Mouse (Mus musculus) layer of hippocampus, adult 9-10 months (tissue): ENCODE measurements around the gene Lrrc27.

Experiments used
- DNase-seq: peaks from one replicate; pipeline ENCODE4 v3.0.0; 2022; ENCODE audit warnings: low spot score

Gene Lrrc27

DNA sequence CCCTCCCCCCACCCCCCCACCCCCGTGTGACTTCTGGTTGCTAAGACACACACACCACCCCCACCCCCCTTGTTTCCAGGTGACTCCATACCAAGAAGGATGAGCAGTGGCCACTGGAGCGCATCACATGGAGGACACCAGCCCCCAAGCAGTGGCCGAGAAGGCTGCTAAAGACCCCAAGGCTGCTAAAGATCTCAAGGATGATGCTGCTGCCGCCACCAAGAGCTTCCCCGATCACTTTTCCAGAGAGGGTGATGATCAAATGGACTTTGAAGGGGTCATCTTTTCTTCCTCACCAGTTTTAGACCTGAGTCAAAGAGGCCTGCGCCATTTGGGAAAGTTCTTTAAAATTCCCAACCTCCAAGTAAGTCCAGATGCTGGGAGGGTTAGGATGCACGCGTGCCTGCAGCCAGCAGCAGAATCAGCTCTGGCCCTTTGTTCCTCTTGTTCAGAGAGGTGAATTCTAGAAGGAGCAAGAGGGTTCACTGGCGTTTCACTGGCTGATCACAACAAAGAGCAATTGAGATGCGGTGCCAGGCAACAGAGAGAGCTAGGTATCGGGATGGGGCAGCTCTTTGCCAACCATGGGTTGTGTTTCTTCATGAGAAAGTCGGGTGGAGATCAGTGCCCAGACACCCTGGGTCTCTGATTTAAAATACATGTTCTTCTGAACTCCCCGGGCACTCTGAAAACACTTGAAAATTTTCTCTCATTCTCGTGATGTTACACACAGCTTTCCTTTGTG is 2.0 kb downstream of the Lrrc27 start:
- no peak for DNase-seq

DNA sequence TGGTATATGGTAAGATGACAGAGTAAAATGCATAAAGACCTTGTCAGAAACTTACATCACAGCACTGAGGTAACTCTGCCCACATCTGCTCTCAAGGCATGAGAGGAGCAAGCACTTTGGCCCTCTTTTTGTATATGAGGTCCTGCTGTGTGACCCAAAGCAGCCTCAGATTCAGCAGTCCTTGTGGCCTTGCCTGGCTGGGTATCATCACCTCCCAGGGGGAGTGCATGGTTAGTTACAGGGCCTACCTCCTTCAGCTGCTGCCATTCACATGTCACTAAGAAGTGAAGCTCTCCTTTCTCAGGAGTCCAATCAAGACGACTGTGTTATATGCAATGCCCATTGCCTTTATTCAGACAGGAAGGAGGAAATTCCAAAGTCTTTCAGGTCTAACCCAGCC is 2.7 kb downstream of the Lrrc27 start:
- DNase-seq: no peak

DNA sequence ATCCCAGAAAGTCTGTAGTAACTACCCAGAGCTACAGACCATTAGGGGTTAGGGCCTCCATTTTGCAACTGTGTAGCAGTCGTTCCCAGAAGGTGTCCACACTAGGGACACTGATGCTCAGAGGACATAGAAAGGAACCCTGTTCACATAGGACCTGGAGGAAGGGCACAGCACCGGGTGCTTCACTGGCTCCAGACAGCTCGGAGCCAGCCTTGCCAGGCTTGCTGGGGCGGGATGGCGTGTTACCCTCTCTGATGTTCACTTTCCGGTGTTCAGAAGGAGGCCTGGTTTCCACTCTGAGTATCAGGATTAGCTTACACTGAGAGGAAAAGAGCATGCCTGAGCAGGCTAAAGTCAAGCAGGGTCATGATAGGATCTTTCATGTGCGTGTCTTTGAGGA is 3.2 kb downstream of the Lrrc27 start:
- DNase-seq: no peak

DNA sequence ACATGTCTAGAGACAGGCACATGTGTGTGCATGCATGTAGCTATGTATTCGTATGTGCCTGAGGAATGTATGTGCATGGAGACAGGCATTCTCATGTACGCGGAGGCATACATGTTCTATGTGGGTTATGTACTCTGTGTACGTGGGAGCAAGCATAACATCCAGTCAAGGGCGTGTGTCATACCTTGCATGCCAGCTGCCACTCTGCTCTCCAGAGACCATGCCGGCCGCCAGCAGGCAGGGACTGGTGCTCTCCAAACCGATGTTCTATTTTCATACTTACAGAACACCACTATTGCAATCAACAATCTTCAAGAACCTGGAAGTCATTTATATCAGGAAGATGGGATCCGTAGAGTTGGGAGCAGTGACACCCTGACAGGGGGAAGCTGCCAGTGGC is 3.7 kb downstream of the Lrrc27 start:
- DNase-seq: no peak

DNA sequence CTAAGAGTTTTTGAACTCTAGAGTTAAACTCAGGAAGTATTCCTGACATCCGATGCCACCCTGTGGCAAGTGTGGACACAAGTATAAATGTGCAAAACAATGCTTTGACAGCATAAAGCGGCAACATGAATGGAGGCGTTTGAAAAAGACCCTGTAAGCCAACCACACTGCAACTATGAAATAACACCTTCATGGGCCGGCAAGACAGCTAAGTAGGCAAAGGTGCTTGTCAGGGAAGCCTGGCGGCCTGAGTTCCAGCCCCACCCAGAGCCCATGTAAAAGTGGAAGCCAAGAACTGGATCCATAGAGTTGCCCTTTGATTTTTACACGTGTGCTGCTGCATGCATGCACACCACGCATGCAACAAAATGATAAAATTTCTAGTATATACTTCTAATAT is 4.3 kb downstream of the Lrrc27 start:
- DNase-seq: no peak

DNA sequence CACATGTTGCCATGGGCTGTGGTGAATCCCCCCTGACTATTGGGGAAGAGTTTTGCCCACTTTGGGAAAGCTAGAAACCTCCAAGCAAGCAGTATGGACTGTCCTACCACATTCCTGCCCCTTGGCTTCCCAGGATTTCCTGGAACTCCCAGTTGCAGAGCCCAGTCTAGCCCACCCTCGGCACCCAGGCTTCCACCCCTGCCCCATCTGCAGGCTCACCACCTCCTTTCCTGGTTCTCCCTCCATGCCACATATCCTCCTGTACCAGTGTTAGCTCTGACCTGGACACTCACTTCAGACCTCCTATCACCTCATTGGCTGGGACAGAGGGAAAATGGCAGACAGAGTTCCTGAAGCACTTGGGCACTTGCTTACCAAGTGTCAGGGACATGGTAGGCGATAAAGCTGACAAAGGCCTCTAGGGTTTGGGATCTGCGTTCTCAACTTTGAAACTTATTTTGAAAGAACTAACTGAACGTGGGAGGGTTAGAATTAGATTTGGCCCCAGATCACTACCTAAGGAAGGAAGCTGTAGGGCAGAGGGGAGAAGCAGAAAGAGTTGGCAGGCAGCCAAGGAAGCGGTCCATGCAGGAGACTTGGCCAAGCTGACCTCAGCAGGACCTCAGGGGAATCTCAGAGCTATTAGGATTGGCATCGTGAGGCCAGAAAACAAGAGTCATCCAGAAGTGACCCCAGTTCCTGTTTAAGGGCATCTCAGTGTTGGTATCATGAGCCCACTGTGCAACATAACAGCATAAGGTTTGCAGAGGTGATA is 6.0 kb downstream of the Lrrc27 start:
- no peak for DNase-seq

DNA sequence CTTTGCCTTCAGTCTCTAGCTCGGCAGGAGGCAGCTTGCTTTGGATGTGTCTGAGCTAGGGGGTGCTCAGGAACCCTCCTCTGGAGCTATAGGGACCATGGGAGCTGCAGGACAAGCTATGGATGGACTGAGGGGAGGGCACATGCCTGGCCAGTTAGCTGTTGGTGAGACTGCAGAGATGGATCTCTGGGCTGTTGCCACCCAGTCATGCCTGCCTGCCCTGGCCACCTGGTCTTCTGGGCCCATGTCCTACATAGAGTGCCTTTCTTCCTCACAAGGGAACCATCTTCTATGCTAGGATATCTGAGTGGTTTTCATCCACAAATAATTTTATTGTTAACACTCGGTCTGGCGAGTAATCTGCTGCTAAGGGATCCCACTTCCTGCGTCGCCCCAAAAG is 6.7 kb downstream of the Lrrc27 start:
- no peak for DNase-seq

DNA sequence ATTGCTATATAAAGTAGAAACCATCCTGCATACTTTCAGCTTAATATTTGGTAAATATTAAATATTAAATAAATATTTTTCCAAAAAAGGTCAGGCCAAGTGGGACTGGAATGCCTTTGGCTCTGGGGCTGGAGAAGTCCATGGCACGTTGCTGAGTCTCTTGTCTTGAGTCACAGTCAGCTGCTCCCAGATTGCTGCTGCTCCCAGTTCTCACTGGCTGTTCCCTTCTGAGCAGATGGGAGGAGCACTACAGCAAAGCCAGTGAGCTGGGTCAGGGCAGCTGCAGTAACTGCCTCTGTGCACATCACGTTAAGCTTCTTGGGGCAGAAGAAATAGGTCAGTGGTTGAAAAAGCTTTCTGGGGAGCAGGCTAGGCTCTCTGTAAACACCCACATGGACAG is 7.5 kb downstream of the Lrrc27 start:
- no peak for DNase-seq

DNA sequence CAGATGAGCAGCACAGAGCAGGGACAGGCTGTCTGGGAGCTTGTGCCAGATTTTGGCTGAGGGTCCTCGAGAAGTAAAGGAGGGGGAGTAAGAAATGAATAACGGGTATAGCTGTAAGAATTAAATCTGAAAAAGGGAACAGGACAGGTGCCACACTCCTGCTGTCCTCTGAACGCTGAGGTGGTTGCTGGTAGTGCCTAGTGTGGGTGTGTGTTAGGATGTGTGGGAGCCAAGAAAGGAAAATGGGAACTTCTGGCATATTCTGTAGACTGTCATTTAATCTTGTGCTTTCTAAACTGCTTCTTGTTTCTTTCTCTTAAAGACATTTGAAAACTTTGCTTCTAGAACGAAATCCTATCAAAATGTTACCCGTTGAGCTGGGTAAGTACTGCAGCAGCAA is 8.3 kb downstream of the Lrrc27 start:
- DNase-seq: no peak

DNA sequence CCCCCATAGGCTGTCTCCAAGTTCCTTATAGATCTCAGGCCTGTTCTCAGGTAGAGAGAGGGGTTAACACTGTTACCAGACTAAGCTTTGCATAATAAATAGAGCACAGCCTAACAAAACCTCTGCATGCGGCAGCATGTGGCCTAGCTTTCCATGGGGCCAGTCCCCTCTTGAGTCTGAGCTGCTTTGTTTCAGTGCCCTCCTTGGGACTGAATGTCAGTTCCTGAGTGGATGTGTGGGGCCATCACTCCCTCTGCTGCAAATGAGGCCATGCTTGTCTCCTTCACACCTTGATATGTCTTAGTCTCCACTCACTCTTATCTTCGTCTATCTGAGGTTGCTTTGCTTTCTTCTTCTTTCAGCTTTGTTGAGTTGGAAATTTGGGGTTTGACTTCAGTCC is 9.1 kb downstream of the Lrrc27 start:
- no peak for DNase-seq

DNA sequence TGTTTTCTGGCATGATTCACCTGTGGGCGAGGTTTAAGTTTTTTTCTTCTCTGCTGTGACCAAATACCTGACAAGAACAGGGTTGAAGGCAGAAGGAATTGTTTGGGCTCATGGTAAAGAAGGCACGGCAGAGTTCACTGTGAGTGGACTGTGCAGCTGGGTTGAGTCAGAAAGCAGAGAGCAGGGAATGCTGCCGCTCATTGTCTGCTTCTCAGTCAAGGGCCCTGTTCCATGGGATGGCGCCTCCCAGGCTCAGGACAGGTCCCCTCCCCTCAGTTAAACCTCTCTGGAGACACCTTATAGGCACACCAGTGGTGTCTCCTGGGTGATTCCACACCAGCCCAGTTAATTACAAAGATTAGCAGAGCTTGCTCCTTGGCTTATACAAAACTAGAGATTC is 9.6 kb downstream of the Lrrc27 start:
- DNase-seq: no peak

DNA sequence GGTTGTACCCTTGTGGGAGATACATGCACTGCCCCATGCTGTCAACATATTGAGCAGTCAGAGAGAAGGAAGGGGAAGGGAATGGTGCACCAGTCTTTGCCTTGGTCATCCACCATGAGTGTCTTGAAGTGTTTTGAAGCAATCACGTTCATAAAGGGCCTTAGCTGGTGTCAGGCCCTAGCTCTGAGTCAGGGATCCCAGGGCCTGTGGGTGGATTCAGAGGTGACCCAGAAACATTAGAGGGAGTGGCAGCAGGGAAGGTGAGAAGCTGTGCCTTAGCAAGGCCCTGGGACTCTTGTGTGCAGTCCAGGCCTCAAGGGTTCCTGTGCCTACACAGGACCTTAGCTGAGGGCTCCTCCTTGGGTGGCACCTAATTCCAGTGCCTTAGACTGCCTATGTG is 11.3 kb downstream of the Lrrc27 start:
- no peak for DNase-seq

DNA sequence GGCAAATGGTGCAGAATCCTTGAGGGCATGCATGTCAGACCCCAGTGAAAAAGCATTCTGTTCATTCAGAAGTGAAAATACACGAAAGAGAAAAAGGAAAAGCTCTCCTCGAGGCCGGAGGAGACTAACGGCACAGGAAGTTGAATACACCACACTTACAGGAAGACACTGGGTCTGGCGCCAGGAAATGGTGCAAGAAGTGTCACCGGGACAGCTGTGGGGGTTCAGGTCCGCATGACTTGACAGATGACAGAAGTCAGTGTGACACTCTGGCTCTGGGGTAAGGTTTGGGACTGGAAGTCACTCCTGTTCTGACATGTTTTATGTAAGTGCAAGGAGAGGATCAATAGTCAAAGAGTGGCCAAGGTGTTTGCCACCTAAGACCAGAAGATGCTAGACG is 11.9 kb downstream of the Lrrc27 start:
- DNase-seq: no peak

DNA sequence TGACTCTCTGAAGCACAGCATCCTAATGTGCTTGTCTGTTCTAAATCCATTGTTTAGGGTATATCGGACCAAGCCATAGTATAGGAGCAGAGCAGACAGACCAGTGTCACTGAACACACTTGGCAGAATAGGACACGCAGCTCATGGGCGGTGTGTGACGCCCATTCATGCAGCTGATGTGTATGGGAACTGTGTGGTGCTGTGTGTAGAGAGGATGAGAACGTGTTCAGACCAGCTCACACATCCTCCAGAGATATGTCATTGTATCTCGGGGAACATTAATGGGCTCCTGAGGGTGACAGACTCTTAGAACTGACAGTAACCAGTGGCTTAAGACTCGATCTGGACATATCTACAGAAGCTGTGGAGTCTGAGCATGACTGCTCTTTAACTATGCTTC is 13.6 kb downstream of the Lrrc27 start:
- DNase-seq: no peak

DNA sequence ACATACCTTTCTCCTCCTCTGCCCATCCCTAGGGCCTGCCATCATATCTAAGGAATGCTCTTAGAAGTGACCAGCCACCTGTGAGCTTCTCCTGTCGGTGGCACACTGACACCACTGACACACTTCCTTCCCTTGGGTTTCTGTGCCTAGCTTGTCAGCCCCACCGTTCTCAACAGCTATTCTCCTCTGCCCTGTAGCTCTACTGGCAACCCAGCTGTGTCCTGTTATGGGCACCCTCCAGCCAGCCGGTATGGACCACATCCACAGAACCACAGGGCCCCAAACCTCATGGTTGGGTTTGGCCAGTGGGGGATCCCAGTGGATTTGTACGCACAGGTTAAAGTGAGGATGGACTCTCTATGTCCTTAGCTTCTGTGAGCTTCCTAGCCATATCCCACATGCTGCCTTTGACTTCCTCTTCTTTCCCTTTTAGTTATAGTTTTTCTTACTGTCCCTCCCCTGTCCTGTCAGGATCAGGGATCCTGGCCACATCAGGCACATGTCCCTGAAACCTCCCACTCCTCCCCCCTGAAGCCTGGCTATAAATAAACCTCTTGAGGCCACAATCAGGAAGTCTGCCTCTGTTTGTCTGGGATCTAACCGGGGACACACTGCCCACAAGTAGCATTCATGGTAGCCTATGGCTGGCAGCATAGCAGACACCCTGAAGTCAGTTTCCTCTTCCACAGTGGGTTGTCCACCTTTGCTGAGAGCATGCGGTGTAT is 15.8 kb downstream of the Lrrc27 start:
- DNase-seq: no peak

DNA sequence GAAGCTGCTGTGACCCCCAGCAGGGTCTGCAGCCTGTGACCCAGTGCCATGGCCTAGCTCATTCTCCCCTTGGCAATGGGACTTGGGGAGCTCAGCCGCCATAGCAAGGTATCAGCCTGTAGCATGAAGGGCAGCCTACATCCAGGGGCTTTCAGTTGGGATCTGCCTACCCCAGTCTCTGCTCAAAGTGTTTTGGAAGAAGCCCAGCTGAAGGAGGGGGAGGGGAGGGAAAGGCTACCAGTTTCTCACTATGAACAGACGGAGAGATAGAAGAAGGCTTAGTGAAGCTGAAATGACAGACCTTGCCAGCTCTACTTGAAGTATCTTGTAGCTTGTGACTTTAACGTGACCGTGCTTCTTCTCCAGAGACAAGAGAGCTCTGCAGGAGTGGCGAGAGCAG is 17.0 kb downstream of the Lrrc27 start:
- DNase-seq: no peak

DNA sequence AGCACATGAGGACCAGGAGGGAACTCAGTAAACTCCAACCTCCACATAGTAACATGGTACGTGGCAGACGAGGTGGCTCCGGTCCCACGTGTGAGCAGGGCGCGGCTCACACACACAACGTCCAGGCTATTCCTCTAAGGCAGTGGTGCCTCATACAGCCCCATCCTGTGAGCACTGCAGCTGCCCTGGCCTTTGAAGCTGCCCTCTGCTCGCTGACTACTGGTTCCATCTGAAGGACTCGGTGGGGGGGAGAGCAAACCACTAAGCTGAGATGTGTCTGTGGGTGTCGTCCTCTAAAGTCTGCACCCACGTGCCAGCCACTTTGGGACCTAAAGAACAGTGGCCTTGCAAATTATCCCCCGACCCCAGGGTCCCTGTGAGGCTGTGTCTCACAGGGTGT is 17.5 kb downstream of the Lrrc27 start:
- DNase-seq: no peak

DNA sequence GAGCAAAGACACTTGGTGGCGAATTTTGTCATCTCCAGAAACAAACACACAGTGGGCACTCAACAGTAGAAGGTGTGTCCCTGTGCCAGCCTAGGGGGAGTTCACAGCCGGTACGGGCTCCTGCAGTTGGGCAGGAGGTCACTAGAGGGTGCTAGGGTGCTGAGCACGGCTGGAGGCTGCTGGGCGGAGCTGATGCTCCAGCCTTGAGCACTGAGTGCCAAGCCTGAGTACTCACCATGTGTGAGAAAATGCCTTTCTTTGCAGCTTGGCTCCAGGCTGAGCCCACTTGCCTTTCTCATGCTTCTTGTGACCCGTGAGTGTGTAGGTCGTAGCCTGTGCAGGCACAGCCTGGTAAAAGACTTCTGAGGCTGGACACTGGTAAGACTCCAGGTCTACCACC is 20.9 kb downstream of the Lrrc27 start:
- DNase-seq: peak; percentile 75

DNA sequence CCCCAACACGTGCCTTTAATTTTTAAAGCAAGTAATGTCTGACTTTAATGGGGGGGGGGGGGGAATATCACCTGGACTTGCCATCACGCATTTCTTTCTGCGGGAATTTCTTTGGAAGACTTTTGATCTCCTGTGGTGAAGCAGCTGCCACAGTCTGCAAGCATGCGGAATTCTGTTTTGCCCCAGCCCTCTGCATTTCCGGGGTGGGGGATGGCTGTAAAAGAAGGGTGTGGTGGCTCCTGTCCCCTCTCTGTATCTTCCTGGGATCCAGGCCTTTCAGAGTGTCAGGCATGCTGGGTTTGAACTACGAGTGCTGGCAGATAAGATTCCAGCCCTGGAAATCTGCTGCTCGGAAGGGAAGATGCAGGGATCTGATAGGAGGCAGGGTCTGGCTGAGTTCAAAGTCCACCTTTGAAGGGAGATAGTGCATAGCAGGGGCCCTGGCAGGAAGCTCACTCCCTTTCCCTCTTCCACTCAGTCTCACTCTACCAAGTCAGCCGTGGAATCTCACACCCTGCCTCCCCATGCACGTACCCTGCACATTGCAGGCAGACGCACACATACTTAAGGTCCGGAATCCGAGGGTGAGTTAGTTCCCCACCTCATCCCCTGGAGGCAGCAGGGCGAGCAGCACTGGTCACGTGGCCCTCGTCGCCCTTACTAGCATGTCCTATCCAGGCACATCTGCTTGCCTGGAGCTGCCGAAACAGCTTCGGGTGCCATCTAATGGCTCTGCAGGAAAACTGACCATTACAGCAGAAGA is 21.8 kb downstream of the Lrrc27 start:
- DNase-seq: no peak

DNA sequence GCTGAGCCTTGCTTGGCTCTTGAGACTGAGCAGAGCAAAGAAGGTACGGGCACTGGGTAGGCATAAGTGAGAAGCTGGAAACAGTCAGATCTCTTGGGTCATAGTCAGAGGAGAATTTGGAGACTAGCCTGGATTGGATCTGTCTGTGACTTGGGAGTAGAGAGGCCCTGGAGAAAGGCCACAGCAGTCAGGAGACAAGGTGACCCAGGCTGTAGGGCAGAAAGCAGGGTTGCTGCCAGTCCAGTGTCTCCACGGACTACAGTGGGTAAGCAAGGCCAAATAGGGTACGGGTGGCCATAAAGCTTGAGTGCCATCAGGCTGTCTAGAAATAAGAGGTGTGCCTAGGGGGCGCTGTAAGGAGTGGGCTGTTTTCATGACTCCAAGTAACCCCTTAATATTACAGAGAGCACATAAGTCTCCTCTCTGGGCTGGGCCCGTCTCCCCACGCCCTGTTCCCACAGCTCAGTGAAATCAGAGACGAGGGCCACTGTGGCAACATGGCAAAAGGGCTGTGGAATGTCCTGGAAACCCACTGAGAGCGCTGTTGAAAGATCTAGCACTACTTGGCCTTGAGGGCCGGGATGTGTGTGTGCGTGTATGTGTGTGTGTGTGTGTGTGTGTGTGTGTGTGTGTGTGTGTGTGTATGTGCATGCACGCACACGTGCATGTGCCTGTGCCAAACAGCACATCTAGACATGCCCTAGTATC is 23.0 kb downstream of the Lrrc27 start:
- DNase-seq: no peak

DNA sequence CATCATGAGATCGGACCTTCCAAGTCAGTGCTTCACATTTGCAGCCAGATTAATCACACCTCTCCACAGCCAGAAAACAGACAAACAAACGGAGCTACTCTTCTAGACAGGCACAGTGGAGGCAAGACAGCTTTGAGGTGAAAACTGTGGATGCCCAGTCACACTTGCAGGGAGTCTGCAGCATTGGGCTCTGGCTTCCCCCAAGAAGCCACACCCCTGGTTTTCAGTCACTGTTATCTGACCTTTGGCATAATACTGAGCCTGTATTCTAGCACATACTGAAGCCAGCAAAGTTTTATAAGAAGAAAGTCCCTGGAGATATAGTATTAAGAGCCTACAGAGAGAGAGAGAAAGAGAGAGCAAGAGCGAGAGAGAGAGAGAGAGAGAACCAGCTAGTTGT is 26.6 kb downstream of the Lrrc27 start:
- no peak for DNase-seq

DNA sequence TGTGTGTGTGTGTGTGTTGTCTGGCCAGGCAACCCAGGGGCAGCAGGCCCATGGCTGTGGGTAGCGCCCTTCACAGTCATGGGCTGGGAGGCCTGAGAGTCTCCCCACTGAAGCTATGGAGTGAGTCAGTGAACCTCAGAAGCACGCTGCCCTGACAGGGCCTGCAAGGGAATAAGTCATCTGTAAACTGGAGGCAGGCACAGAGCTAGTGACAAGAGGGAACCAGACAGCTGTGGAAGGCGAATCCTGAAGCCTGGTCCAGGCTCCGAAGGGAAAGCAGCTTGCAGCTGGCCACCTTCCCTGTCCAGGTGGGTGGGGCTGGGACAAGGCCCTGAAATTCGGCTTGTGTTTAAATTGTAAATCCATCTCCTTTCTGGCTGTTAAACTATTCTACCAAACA is 33.3 kb downstream of the Lrrc27 start:
- DNase-seq: no peak
